Comparison of ENCODE assay signal across 8 mouse cellular contexts in genomic region chr1:130462867-130463266, GRCm38 (mm10). TPM values are rescaled to one million over a fixed set of nuclear protein-coding genes. Genes with fewer than 3 reads are reported as not detected.
DNase-seq lines count a peak whose midpoint lies in the region; ATAC-seq and TF ChIP-seq lines count a peak whose summit lies in the region.

No protein-coding gene starts in this region.

- peak overlapping the region; percentile 68 for H3K4me2 ChIP-seq in hindbrain, embryonic 11.5 days (replicated peaks; ENCODE audit: low read depth, low read length)
- H3K4me2 ChIP-seq in midbrain, embryonic 13.5 days (replicated peaks): peak overlapping the region; percentile 76

- H3K9me3 ChIP-seq in hindbrain, embryonic 11.5 days (ENCODE audit: control insufficient read depth, low read length): no peaks in the 10 kb centered on the region
- H3K9me3 ChIP-seq in midbrain, embryonic 13.5 days: no peaks in the 10 kb centered on the region

- 33% methylated on average over 4 of the region's 4 CpGs for WGBS in spleen, adult 2 months
- 10% methylated on average over 4 of the region's 4 CpGs for WGBS in hindbrain, embryonic 11.5 days
- WGBS in midbrain, embryonic 13.5 days: 8% methylated on average over 4 of the region's 4 CpGs

- no peaks in the 10 kb centered on the region for H3K27me3 ChIP-seq in spleen, adult 2 months (ENCODE audit: control insufficient read depth, insufficient read depth, low read length)
- no peaks in the 10 kb centered on the region for H3K27me3 ChIP-seq in hindbrain, embryonic 11.5 days (ENCODE audit: control insufficient read depth, insufficient read depth, low read length)
- no peaks in the 10 kb centered on the region for H3K27me3 ChIP-seq in midbrain, embryonic 13.5 days

- H3K9ac ChIP-seq in hindbrain, embryonic 11.5 days (ENCODE audit: low read depth, low read length): peak overlapping the region; percentile 60
- H3K9ac ChIP-seq in midbrain, embryonic 13.5 days (replicated peaks): peak overlapping the region; percentile 76

- DNase-seq in gastrocnemius, adult 2 months: no peak
- DNase-seq in gastrocnemius, postnatal 25 days: no peak
- DNase-seq in spleen, adult 2 months (ENCODE audit: low read depth in 1 of 2, low spot score in 2 of 2): no peak
- no peak for DNase-seq in spleen, adult 12 weeks (ENCODE audit: low spot score)
- no peak for DNase-seq in hindbrain, embryonic 11.5 days (ENCODE audit: low spot score)
- no peak for DNase-seq in testis, postnatal 10 days (ENCODE audit: low spot score)

- H3K27ac ChIP-seq in gastrocnemius, adult 2 months: peak overlapping the region; percentile 95
- H3K27ac ChIP-seq in spleen, adult 2 months (ENCODE audit: insufficient read depth, low read length): peak overlapping the region; percentile 91
- no peak overlapping the region for H3K27ac ChIP-seq in hindbrain, embryonic 11.5 days (ENCODE audit: low read depth, low read length)
- peak overlapping the region; percentile 62 for H3K27ac ChIP-seq in midbrain, embryonic 13.5 days

- intact Hi-C loops in gastrocnemius, adult 2 months (cut with DNase I): loop anchor here (5.0 kb wide), 2 partner anchors 49 to 169 kb away; no protein-coding TSS in a partner anchor

- peak; percentile 87 for ATAC-seq in hindbrain, embryonic 11.5 days (ENCODE audit: low FRiP score)
- ATAC-seq in midbrain, embryonic 13.5 days: peak; percentile 89
- ATAC-seq in CD4-positive, CD25-positive, alpha-beta regulatory T cell, adult 4 months: no peak

- no peak for TF ChIP-seq POLR2A in spleen, adult 2 months (IDR thresholded peaks at IDR 0.05; ENCODE audit: low read depth, low read length)

- peaks cover 6% of the 10 kb centered on the region; the same call in 1 of the 2 replicates for H3K4me1 ChIP-seq in spleen, adult 2 months (ENCODE audit: control insufficient read depth, insufficient read depth, insufficient read length)
- no peaks in the 10 kb centered on the region for H3K4me1 ChIP-seq in hindbrain, embryonic 11.5 days (replicated peaks; ENCODE audit: control insufficient read depth, insufficient read depth, low read length)
- H3K4me1 ChIP-seq in midbrain, embryonic 13.5 days (replicated peaks): no peaks in the 10 kb centered on the region

- H3K4me3 ChIP-seq in gastrocnemius, adult 2 months: peak overlapping the region; percentile 72
- peak overlapping the region; percentile 70 for H3K4me3 ChIP-seq in spleen, adult 2 months (ENCODE audit: extremely low read depth, insufficient read depth, insufficient read length)
- peak overlapping the region; percentile 49 for H3K4me3 ChIP-seq in hindbrain, embryonic 11.5 days (ENCODE audit: low read depth, low read length)
- H3K4me3 ChIP-seq in midbrain, embryonic 13.5 days (replicated peaks): peak overlapping the region; percentile 67

- TF ChIP-seq CTCF in gastrocnemius, adult 2 months (IDR thresholded peaks at IDR 0.05): no peak
- no peak for TF ChIP-seq CTCF in spleen, adult 2 months (IDR thresholded peaks at IDR 0.05; ENCODE audit: extremely low read depth, insufficient read depth, insufficient read length, insufficient replicate concordance)

- H3K36me3 ChIP-seq in spleen, adult 2 months (ENCODE audit: control insufficient read depth, insufficient read depth, low read length): peaks cover 4% of the 10 kb centered on the region
- no peaks in the 10 kb centered on the region for H3K36me3 ChIP-seq in hindbrain, embryonic 11.5 days (ENCODE audit: control insufficient read depth, insufficient read depth, low read length)
- no peaks in the 10 kb centered on the region for H3K36me3 ChIP-seq in midbrain, embryonic 13.5 days

RNA-seq across cellular contexts. Expression of gene Cd55, which starts 0.3 kb away (rescaled TPM):
- 10 to 100 TPM; 47.7 to 77.9 TPM for total RNA-seq in gastrocnemius, adult 2 months (2021)
- 10 to 100 TPM; 30.0 to 32.5 TPM for total RNA-seq in gastrocnemius, postnatal 25 days (2021)
- 38.1 and 40.4 TPM in 2 replicates for polyA plus RNA-seq in spleen, adult 2 months (2012; rRNA removed)
- polyA plus RNA-seq in hindbrain, embryonic 11.5 days (2014; fragmentation: Nextera tagmentation; extraction: Ambion mirVana): 4.0 and 6.0 TPM in 2 replicates
- 4.2 and 5.0 TPM in 2 replicates for polyA plus RNA-seq in midbrain, embryonic 13.5 days (2015; fragmentation: Nextera tagmentation; extraction: Ambion mirVana)
- polyA plus RNA-seq in CD4-positive, CD25-positive, alpha-beta regulatory T cell, adult 4 months (2017; shearing (Covaris generic)): 10 to 100 TPM; 32.3 to 39.3 TPM

RNA-seq across cellular contexts. Expression of gene Cd55b, which starts 40.1 kb away (rescaled TPM):
- total RNA-seq in gastrocnemius, adult 2 months (2021): 1 to 10 TPM in 1 of 2 experiments, under 1 TPM in 1; 0.67 to 1.2 TPM
- 1 to 10 TPM in 1 of 2 experiments, under 1 TPM in 1; 0.35 to 1.2 TPM for total RNA-seq in gastrocnemius, postnatal 25 days (2021)
- polyA plus RNA-seq in spleen, adult 2 months (2012; rRNA removed): not detected in 2 replicates
- polyA plus RNA-seq in hindbrain, embryonic 11.5 days (2014; fragmentation: Nextera tagmentation; extraction: Ambion mirVana): not detected in 2 replicates
- not detected in 2 replicates for polyA plus RNA-seq in midbrain, embryonic 13.5 days (2015; fragmentation: Nextera tagmentation; extraction: Ambion mirVana)
- not detected for polyA plus RNA-seq in CD4-positive, CD25-positive, alpha-beta regulatory T cell, adult 4 months (2017; shearing (Covaris generic))
